Mouse (Mus musculus) heart, postnatal 0 days (tissue): ENCODE measurements around the gene Slc25a45. TPM values are rescaled to one million over a fixed set of nuclear protein-coding genes. Genes with fewer than 3 reads are reported as not detected.

ENCODE experiments used
- ATAC-seq: fragments of 200-750 bp; cut with Nextera tagmentation; 2 replicates; pipeline ENCODE4 v1.8.0; 2017; ENCODE audit warnings: low read depth, moderate number of reproducible peaks, moderate library complexity; ENCODE audit not compliant: insufficient read depth
- DNase-seq: peaks from one replicate; pipeline ENCODE4 v3.0.0-alpha.2; 2016; ENCODE audit warnings: low spot score
- H3K27ac ChIP-seq: fragments of 300-500 bp; sonication (generic); 2 replicates; pipeline ENCODE4 v1.5.1; 2014; ENCODE audit warnings: low read depth, mild to moderate bottlenecking
- H3K27me3 ChIP-seq: fragments of 300-500 bp; sonication (generic); 2 replicates; pipeline ENCODE4 v1.6.1; 2014; ENCODE audit warnings: low read length, mixed read lengths; ENCODE audit not compliant: control insufficient read depth, insufficient read depth
- H3K36me3 ChIP-seq: fragments of 300-500 bp; sonication (generic); replicated peaks from 2 replicates; pipeline ENCODE4 v1.6.1; 2014; ENCODE audit warnings: low read length, mixed read lengths; ENCODE audit not compliant: control insufficient read depth, insufficient read depth
- H3K4me1 ChIP-seq: fragments of 300-500 bp; sonication (generic); 2 replicates; pipeline ENCODE4 v1.6.1; 2014; ENCODE audit warnings: antibody characterized with exemption; ENCODE audit not compliant: control insufficient read depth, insufficient read depth
- H3K4me2 ChIP-seq: fragments of 300-500 bp; sonication (generic); 2 replicates; pipeline ENCODE4 v1.6.1; 2014; ENCODE audit warnings: low read depth, mild to moderate bottlenecking, low read length, moderate library complexity
- H3K4me3 ChIP-seq: fragments of 300-500 bp; sonication (generic); 2 replicates; pipeline ENCODE4 v1.5.1; 2014; ENCODE audit warnings: low read depth, low read length
- H3K9ac ChIP-seq: fragments of 300-500 bp; sonication (generic); replicated peaks from 2 replicates; pipeline ENCODE4 v1.6.1; 2014; ENCODE audit warnings: low read depth, low read length, mixed read lengths
- H3K9me3 ChIP-seq: fragments of 300-500 bp; sonication (generic); replicated peaks from 2 replicates; pipeline ENCODE4 v1.6.1; 2016; ENCODE audit warnings: low read length; ENCODE audit not compliant: control insufficient read depth
- CTCF ChIP-seq: IDR thresholded peaks from 2 replicates; pipeline ENCODE4 v1.5.1; 2016; ENCODE audit warnings: antibody characterized with exemption, control low read depth, low read depth
- EP300 ChIP-seq: IDR thresholded peaks from 2 replicates; pipeline ENCODE4 v1.6.1; 2016; ENCODE audit warnings: antibody characterized with exemption, low read depth
- WGBS: fragments of 180-500 bp; shearing (Covaris S2); extraction: QIAGEN DNeasy Blood & Tissue Kit; methylation state at CpG from one replicate; pipeline ENCODE4 v1.1.7; 2014; 5-methylcytosine and 5-hydroxymethylcytosine counted together
- polyA plus RNA-seq: library from polyadenylated mRNA; unstranded; fragments of >200 nt; fragmentation: Nextera tagmentation; extraction: Ambion mirVana; gene quantifications from 2 replicates; pipeline ENCODE4 v1.2.1, GENCODE M21; 2015
- total RNA-seq: library from RNA; depleted of rRNA; stranded (reverse); fragments of >200 nt; gene quantifications from 2 replicates; pipeline ENCODE4 v1.2.3, GENCODE M21; 2014; ENCODE audit warnings: low replicate concordance

The Slc25a45 gene
- total and polyA plus RNA-seq, 2 experiments from 2014 or later = 2.9 to 4.8 TPM

GRCm38 (mm10) chr19:5838892-5839165 is 38.8 kb upstream of the Slc25a45 start:
- no peak for DNase-seq
- Histone ChIP-seq H3K27me3 (no peaks in the 10 kb centered on the region), H3K27ac (0 out of 2 replicates have a peak overlapping the region, but pooled peaks have one; percentile 18)

GRCm38 (mm10) chr19:5839317-5840085 is 38.1 kb upstream of the Slc25a45 start:
- no peak for TF ChIP-seq CTCF
- no peak for TF ChIP-seq EP300
- DNase-seq (peak; percentile 7), ATAC-seq (no peak)
- Histone ChIP-seq H3K36me3 (no peaks in the 10 kb centered on the region), H3K9me3 (no peaks in the 10 kb centered on the region), H3K27ac (peak overlapping the region; percentile 99), H3K4me2 (no peak overlapping the region), H3K4me3 (no peak overlapping the region), H3K27me3 (no peaks in the 10 kb centered on the region), H3K4me1 (peaks cover 71% of the 10 kb centered on the region), H3K9ac (no peak overlapping the region)
- 72% methylated on average over 14 of the region's 14 CpGs for WGBS

More at GRCm38 (mm10) chr19:5838892-5839165, 38.8 kb upstream of the Slc25a45 start:
- no peak overlapping the region for H3K9ac ChIP-seq
- H3K36me3 ChIP-seq = no peaks in the 10 kb centered on the region
- H3K4me1 ChIP-seq = peaks cover 67% of the 10 kb centered on the region
- no peak overlapping the region for H3K4me2 ChIP-seq
- ATAC-seq = no peak
- no peak for TF ChIP-seq CTCF
- TF ChIP-seq EP300 = no peak
- no peak overlapping the region for H3K4me3 ChIP-seq
- H3K9me3 ChIP-seq = no peaks in the 10 kb centered on the region
- 94% methylated on average over 4 of the region's 4 CpGs for WGBS

DNA sequence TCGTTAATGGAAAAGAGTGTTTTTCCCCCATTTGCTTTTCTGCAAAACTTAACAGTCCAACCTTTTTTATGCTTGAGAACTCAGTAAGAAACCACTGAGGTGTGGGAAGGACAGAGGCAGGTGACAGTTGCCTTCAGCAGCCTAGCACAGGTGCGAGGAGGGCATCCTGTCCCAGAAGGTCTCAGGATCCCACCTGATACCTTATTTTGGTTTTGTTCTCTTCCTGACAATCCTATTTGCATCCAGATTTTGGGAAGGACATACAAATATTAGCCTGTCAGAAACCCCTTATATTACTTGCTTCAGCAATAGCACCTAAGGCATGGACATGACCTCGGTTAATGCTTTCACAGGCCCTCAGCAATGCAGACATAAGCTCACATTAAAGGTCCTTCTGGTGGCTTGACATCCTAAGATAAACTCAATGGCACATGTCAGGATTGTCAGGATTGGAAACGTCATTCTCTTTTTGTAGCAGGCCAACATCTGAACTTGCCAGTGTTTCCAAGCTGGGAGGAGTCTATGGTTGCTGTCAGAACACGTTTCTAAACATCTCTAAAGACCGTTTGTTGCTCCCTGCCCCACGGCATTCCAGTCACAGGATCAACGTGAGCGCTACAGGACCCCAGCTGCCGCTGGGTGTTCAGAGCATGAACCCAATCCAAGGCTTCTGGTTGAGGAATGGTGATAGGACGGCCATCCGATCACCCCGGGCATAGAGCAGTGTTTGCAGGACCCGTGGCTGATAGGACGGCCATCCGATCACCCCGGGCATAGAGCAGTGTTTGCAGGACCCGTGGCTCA is 37.3 kb upstream of the Slc25a45 start:
- peak; percentile 38 for DNase-seq
- H3K27ac ChIP-seq = peak overlapping the region; percentile 99

GRCm38 (mm10) chr19:5840890-5841388 is 36.7 kb upstream of the Slc25a45 start:
- DNase-seq (no peak), ATAC-seq (no peak)
- Histone ChIP-seq H3K27ac (peak overlapping the region; percentile 99), H3K36me3 (no peaks in the 10 kb centered on the region), H3K9ac (peak overlapping the region; percentile 59; the same call in 1 of the 2 replicates), H3K9me3 (no peaks in the 10 kb centered on the region), H3K4me3 (peak overlapping the region; percentile 47), H3K4me1 (peaks cover 76% of the 10 kb centered on the region), H3K27me3 (no peaks in the 10 kb centered on the region), H3K4me2 (peak overlapping the region; percentile 60)
- no peak for TF ChIP-seq CTCF
- no peak for TF ChIP-seq EP300
- 87% methylated on average over 9 of the region's 9 CpGs for WGBS

More for the DNA sequence above, 37.3 kb upstream of the Slc25a45 start:
- H3K9ac ChIP-seq = peak overlapping the region; percentile 6; the same call in 1 of the 2 replicates
- H3K36me3 ChIP-seq = no peaks in the 10 kb centered on the region
- no peaks in the 10 kb centered on the region for H3K9me3 ChIP-seq
- H3K4me1 ChIP-seq = peaks cover 76% of the 10 kb centered on the region
- H3K4me3 ChIP-seq = no peak overlapping the region
- ATAC-seq = 0 out of 2 replicates have a peak, but pooled peaks have one; percentile 4
- TF ChIP-seq CTCF (no peak), EP300 (no peak)
- H3K4me2 ChIP-seq = peak overlapping the region; percentile 60
- 51% methylated on average over 18 of the region's 18 CpGs for WGBS
- H3K27me3 ChIP-seq = no peaks in the 10 kb centered on the region

DNA sequence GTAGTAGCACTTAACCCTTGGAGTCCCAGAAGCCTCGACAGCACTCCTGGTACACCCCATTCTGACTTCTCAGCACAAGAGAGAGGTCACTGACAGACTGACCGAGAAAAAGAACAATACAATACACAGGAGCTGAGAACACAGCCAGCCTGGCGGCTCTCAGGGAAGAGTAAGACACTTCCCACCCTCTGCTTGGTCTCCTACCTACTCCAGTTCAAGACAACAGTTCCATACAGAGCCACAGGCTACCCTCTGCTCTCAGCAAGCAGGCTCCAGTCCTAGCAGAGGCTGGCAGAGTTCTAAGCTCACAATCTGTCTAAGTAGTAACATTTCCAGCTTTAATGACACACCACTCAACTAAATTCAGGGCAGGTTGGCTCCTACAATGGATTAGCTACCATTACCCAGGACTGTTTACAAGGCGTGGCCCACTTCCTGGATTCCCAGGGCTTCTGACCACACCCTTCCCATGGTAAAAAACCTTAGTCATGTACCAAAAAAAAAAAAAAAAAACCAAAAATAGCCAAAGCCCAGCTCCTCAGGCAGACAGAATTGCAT is 36.1 kb upstream of the Slc25a45 start:
- WGBS = 54% methylated on average over 4 of the region's 4 CpGs
- Histone ChIP-seq H3K36me3 (no peaks in the 10 kb centered on the region), H3K4me3 (peak overlapping the region; percentile 47), H3K27me3 (no peaks in the 10 kb centered on the region), H3K27ac (peak overlapping the region; percentile 99), H3K4me2 (peak overlapping the region; percentile 60), H3K9ac (peak overlapping the region; percentile 59), H3K4me1 (peaks cover 76% of the 10 kb centered on the region), H3K9me3 (no peaks in the 10 kb centered on the region)
- ATAC-seq (no peak), DNase-seq (peak; percentile 46)
- no peak for TF ChIP-seq CTCF
- peak; percentile 20; the same call in 1 of the 2 replicates for TF ChIP-seq EP300
